Mouse (Mus musculus): Measurements from ENCODE around the gene Ankrd10. TPM values are rescaled to one million over a fixed set of nuclear protein-coding genes. Genes with fewer than 3 reads are reported as not detected.
A peak's percentile ranks its signal among the peaks of the same experiment; 100 is the strongest.
"Not testable (repeated sequence)": the region's sequence is repeated elsewhere in the genome, so short reads cannot be mapped to it uniquely, and the experiment has no call there.

Gene Ankrd10
- polyA plus RNA-seq, 3 experiments from 2014 or later, result 45.0 to 72.2 (median 70.9) TPM

DNA sequence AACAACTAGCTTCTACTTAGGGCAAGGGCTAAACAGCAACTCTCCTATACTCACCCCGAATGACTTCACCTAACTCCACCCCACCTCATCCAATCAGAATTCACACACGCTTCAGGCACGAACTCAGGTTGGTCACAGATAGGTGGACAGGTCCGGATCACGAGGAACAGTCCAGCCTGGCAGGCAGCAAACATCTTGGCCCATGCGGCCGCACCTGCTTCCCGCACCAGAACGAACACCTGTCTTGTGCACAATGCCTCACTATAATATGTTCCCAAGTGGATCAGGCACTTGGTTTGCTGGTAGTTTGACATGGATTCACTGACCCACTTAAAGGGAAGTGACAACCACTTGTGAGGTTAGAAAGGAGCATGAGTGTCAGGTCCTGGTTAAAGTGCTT, 26.7 kb downstream of the Ankrd10 start:
- ATAC-seq, result no peak

DNA sequence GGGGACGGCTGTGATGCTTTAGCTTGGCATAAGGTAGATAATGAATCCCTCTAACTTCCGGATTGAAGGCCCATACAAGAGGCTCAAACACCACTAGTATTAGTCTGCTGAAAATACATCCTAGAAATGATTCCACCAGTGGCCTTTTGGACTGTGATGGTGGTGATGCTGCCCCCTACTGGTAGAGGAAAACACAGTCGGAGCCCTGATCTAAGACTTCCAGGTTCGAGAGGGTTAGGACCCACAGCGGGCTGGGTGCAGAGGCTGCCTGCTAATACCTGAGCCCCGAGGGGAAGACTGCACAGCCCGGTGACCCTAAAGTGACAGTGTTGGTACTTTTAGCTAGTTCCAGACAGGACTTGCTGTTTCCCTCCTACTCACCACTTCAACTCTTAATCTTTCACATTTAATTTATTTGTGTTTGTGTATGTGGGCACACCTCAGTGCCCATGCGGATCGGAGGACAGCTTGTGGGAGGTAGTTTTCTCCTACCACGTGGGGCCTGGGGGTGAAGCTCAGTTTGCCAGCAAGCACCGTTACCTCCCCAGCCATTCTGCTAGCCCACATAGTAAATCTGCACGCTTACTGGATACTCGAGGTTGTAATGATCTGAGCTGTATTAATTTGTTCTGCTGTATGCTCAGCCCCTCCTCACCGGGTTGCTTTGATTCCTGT, 33.4 kb downstream of the Ankrd10 start:
- ATAC-seq, result peak; percentile 78

DNA sequence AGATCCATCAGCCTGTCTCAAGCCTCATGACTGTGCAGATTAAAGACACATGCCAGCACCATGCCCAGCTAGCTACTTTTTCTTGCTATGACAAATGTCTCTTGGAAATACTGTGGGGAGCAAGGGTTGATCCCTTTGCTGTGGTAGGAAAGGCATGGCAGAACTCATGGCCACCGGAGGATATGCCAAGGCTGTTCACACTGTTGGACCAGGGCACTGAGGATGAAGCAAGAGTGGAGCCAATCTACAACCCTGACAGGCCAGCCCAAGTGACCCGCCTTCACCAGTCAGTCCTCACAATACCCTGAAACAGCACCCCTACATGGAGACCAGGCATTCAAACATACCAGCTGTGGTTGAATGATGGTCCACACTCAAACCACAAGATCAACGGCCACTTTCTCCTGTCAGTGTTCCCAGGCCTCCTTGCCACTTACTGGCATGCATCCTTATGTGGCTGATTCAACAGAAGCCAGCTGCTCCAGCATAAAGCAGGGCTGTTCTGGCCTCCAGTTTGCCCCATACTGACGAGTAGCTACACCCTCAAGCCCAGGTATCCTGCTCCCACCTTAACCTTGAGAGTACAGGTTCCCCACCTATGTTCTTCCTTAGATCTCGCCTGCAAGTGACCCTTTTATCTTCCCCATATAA, 35.1 kb downstream of the Ankrd10 start:
- no peak for ATAC-seq

DNA sequence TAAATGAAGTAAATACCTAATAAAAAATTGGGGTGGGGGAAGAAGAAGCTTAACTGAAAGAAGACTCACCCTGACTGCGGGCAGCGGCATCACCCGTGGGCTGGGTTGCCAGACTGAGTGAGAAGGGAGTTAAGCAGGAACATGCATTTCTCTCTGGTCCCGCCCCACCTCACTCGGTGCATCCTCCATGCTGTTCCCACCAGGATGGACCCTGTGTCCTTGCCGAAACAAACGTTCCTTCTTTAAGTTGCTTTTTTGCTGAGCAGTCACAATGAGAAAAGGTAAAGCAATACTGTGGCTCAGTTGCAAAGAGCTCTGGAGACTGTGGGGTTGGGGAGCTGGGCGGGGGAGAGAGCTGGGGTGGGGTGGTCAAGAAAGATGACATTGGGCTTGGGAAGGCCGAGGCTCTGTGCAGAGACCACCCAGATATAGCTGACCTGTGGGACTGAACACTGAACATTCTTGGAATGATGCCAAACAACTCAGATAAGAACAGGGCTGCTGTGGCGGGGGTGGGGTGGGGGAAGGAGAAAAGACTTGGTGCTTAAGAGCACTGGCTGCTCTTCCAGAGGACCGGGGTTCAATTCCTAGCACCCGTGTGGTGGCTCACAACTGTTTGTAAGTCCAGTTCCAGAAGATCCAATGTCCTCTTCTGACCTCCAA, 42.2 kb downstream of the Ankrd10 start:
- ATAC-seq, result no peak

DNA sequence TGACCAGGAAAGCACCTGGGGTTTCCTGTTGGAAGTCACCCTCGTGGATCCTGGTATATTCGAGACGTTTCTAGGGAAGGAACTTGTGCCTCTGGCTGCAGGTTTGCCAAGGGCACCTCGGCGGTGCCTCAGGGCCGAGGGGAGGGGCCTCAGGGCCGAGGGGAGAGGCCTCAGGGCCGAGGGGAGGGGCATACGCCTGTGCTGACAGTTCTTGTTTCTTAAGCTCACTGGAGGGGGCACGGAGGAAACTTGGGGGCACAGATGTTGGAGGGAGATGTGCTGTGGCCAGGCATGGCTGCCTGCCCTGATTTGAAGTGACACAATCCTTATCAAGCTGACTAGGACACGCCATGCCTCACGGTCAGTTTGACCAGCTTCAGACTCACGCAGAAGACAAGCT, 43.3 kb downstream of the Ankrd10 start:
- no peak for ATAC-seq

DNA sequence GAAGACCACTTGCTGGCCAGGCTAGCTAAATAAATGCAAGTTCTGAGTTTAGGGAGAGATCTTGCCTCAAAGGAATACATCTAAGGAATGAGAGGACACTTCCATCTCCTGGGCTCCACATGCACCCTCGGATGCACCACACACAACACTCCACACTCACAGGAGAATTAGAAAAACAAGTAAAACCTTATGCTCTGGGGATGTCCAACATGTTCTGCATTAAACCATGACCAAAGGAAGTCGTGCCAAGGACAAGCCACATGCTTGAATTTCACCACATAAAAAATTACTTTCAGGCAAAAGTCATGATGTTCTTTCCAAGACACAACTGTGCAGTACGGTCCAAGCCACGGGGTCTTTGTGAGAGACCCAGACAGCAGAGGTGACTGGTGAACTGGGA, 43.7 kb downstream of the Ankrd10 start:
- no peak for ATAC-seq

DNA sequence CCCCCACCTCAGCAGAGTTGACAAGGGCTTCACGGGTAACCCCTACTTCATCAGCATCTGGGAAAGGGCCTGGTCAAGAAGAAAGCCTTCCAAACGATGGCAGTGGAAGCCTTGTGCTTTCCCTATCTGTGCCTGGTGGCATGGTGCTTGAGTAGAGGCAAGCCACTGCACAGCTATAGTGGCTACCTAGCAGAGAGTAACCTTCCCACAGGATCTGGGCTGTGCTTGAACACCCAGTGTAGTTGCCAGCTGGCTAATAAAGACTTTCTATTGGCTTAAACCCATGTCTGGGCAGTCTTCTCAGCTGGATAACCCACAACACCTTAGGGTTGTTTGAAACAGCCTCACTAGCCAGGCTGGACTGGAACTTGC, 49.2 kb downstream of the Ankrd10 start:
- no peak for ATAC-seq

DNA sequence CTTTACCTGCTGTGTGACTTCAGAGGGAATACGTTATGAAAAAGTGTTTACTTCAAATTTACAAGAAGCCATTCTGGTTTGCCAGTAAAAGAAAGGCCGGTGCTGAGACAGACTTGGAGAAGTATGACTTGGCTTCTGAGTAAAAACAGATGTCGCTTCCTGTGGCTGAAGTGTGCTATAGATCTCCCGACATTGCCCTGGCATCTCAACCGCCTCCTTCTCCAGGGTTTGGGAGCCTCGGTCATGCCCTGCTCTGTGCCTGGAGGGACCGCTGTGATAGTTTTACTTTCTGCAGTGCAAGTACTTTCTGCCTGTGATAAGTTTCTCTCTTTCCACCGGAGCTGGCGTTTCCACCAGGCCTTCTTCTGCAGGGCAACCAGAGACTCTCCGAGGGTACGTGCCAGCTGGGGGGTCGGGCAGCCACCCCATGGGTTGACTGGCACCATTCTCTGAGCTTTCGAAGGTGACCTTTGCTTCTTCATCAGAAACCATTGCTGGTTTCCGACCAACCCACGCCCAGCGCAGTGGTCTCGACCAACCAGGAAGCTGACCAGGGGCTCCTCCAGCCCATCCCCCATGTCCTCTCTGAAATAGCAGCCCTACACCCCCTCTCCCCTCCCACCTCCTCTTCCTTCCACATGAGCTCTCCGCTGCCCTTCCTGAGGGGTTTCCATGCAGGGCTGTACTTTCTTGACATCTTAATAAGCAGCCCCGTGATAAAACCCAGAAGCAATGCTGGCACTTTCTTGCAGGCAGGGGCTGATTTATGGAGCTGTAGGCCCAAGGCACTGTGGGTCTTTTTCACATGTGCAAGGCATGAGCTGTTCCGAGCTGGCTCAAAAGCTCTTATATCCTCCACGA, 49.8 kb downstream of the Ankrd10 start:
- no peak for ATAC-seq

DNA sequence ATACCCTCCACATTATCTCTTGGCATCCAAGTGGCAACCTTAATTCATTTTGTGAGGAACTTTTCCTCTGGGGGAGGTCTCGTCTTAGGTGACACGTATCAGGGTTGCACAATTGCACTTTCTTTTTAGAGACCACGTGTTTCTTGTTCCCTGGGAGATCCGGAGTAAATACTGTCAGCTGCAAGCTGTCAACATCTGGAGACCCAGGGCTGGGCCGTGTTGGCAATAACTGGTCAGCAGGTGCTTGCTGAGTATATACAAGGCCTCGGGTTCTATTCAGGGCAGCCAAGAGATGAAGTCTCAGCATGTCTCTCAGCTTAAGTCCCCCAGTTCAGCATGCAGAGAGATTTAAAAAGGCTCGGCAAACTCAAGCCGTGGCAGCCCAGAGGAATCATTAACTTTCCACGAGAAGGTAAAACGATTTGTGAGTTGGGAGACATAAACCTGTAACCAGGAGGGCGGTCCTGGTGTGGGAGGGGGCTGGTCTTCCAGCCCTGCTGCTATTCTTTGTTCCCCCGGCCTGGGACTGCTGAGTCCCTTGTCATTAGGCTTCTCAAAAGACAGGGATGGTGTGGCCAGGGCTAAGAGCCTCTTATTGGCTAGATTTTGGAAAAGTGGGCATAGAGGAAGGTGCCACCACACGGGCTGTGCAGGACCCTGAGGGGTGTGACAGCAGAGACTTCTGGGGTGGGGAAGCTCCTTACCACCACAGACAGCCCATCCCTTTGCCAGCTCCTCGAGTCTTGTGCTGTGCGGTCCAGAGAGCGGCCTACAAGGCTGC, 59.8 kb downstream of the Ankrd10 start:
- ATAC-seq, result no peak

DNA sequence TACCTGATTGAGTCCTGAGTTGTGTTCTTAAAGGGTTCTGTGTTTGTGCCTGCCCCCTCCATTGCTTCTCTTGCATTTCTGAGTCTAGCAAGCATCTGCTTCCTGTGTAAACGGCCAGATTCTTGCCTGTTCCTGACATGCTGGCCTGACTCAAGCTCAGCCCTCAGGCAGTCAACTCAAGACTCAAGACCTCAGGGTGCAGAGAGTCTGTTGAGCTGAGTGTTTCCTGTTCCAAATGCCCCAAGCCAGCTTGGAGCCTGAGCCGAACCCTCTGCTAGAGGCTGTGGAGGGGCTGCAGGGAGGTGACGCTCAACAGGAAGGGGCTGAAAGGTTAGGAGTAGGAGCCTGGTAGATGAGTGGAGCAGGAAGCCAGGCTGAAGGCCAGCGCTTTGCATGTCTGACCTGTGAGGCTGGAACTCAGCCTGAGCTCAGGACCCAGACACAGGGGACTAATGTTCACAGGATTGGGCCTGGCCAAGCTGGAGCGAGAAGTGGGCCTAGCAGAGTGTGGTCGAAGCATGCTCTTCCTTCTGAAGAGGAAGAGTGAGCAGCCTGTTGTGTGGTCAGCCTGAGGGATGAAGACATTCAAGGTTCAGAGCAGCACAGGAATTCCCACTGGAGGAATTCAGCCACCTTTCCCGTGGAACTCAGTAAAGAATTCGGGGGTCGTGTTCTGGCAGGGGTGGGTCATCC, 60.5 kb downstream of the Ankrd10 start:
- ATAC-seq, result no peak

DNA sequence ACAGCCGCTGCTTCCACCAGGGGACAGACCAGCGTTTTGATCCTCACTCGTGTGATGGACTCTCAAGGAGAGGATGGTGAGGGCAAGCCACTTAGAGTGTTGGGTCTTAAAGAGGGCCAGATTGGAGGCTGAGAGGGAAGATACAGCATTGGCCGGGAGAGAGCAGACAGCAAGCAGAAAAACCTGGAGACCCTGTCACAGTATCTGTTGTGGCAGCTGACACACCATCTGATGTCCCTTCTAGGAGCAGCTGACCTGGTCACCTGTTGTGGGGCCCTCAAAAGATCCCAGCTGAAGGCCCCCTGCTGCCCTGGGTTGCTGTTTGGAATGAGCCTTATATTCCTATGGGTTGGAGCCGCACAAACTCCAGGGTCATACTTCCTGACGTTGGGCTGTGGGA, 63.1 kb downstream of the Ankrd10 start:
- no peak for ATAC-seq

DNA sequence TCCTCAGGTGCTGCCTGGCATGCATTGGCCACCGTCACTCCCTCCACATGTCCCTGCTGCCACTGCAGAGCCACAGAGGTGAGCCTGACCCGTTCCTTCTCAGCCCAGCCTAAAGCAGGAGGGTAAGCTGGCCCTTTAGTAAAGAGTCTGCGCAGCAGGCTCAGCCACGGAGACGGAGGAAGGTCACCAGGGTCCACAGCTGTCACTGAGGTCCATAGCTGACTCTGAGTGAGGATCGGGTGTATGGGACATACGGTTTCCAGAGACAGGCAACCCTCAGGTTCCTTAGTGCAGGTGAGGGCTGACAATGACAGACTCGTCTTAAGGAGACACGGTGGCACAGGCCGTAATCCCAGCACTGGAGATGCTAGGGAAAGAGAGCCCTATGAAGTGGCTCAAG, 63.6 kb downstream of the Ankrd10 start:
- ATAC-seq, result no peak

DNA sequence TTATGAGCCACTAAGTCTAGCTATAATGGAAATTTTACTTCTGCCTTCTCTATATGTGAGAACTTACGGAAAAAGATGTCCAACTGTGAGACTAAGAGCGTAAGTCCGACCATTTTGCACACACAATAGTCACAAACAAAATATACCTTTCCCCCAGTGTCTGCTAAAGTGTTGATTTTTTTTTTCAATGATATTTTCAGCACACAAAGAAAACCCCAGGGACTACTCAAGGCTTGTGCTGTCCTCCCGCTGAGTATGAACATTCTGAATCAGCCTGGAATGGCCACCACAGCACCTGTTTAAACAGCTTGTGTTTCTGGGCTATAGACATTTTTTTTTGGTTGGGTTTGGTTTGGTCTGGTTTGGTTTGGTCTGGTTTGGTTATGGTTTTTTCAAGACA, 64.8 kb downstream of the Ankrd10 start:
- no peak for ATAC-seq

DNA sequence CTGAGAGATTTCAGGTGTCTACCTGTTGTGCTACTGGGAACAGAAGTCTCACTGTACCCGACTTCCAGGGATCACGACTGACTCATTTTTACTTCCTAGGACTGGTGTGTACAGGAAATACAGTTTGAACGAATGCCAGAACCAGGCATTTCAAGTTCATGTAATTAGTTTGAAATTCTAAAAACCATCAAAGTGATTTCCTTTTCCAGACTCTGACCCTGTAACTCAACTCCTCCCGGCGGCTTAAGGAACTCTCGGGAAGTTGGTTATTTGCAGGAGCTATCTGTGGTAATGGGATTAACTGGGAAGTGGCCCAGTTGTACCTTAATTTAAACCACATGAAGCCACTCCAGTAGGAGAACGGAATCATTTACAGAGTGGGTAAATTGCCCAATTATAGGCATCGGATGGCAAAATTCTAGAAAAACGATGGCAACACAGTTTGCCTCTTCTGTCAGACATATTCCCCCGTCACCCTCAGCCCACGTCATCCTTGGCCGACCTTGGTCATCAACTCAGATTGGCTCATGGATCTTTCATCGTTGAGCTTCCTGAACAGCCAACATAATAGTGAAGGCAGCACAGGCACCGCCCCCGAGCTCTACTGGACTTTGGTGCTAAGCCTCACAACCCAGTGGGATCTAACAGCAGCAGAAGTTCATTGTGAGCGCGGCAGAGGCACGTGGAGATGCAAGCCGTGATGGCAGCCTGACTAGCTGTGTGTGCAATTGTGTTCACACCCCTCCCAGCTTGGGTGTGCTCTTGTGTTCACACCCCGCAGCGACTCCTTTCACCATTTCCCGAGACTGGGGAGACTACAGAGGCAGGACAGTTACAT, 66.1 kb downstream of the Ankrd10 start:
- no peak for ATAC-seq

DNA sequence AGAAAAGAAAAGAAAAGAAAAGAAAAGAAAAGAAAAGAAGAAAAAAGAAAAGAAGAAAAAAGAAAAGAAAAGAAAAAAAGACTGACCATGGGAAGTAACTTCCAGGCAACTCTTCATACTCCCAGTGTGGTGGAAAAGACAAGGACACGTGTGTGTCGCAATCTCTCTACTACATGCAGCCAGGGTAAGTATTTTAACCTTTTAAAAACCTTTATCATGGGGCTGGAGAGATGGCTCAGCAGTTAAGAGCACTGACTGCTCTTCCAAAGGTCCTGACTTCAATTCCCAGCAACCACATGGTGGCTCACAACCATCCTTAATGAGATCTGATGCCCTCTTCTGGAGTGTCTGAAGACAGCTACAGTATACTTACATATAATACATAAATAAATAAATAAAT, 67.4 kb downstream of the Ankrd10 start:
- not testable (repeated sequence) for ATAC-seq

DNA sequence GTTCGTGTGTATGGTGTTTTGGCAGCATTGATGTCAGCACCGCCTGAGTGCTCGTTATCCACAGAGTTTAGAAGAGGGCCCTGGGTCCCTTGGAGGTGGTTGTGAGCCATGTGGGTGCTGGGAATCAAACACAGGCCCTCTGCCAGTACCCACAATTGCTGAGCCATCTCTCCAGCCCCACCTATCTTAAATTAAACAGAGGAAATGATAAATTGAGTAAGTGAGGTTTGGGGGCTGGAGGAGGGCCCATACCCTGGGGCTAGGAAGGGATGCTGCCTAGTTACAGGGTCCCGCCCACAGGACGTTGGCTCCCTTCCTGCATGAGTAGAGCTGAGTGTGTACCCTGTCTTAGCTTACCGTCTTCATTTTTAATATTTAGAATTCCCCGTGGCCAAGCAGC, 70.8 kb downstream of the Ankrd10 start:
- no peak for ATAC-seq

DNA sequence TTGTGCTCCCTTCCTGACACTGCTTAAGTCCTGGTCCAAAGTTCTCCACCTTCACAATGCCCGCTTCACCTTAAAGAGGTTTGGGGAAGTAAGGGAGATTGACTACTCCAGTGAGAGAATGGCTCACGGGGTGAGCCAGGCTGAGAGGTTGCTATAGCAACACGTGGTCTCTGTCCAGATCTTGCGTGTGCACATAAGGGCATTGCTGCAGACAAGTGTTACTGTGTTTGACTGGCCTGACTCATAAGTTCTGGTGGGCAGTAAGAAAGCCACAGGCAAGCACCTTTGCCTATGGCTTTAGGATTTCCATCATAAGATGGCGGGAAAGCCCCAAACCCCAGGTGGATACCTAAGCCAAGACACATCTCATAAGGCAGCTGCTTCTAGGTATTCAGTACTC, 71.3 kb downstream of the Ankrd10 start:
- ATAC-seq, result no peak

Measured in inflammation-experienced regulatory T-cells, adult 6 months (primary cell).